Comparison of ENCODE assay signal across 30 mouse cellular contexts in the genomic region with DNA sequence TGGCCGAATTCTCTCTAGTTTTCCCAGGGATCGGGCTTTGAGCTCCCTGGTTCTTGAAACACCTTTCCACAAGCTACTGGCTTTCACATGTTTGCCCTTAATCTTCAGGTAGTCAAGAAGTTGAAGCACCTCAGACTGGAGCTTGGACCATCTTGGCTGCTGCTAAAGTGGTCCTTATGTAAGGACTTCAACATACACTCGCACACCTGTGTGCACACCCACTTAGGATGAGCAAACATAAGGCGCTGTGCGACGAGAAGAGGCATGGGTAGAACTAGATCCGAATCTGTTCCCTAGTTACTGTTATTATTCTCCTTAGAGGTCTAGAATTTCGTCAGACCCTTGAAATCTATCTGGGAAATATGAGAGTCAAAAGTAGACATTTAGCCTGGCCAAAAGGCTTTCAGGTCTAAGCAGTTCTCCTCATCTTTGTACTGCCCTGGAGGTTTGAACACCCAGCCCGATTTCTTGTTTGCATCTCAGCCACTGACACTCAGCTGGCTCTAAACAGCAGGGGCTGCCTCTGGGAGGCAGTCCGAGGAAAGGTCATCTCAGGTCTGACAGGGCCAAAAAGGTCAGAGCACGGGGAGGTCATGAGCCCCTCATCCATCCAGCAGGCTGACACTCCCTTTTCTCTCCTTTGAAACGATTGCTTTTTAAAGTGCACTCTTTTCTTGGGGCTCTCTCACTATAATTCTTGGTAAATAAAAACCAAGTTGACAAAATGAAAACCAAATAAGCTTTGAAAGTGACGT. TPM values are rescaled to one million over a fixed set of nuclear protein-coding genes. Genes with fewer than 3 reads are reported as not detected.
DNase-seq lines count a peak whose midpoint lies in the region; ATAC-seq lines count a peak whose summit lies in the region.
"Had no signal": no experiment of that assay in that cellular context is flagged by ENCODE, and none has a peak within 500 bp of the region (broad histone marks: within the 10 kb centered on the region; RNA-seq: fewer than 3 reads in every experiment).

No protein-coding gene starts in this region.

- WGBS in lung, embryonic 15.5 days = 46% methylated on average over 13 of the region's 13 CpGs
- 67% methylated on average over 13 of the region's 13 CpGs for WGBS in forebrain, embryonic 13.5 days
- whole genome bisulfite sequencing in forebrain, embryonic 12.5 days = 65% methylated on average over 13 of the region's 13 CpGs

- peaks cover 21% of the 10 kb centered on the region for H3K4me1 ChIP-seq in lung, embryonic 15.5 days
- peaks cover 13% of the 10 kb centered on the region for H3K4me1 ChIP-seq in forebrain, embryonic 13.5 days
- peaks cover 6% of the 10 kb centered on the region for H3K4me1 ChIP-seq in forebrain, embryonic 12.5 days
- H3K4me1 ChIP-seq: liver, embryonic 12.5 days; neural tube, embryonic 15.5 days had no signal

- H3K27ac ChIP-seq in lung, embryonic 15.5 days = peak overlapping the region; percentile 78
- H3K27ac ChIP-seq in forebrain, embryonic 13.5 days = no peak overlapping the region
- no peak overlapping the region for H3K27ac ChIP-seq in forebrain, embryonic 12.5 days
- H3K27ac ChIP-seq: embryonic facial prominence, embryonic 15.5 days; intestine, embryonic 15.5 days; kidney, postnatal 0 days; liver, embryonic 12.5 days; midbrain, embryonic 13.5 days; neural tube, embryonic 15.5 days; stomach, embryonic 15.5 days had no signal

- H3K27me3 ChIP-seq in lung, embryonic 15.5 days = no peaks in the 10 kb centered on the region
- H3K27me3 ChIP-seq in forebrain, embryonic 13.5 days = no peaks in the 10 kb centered on the region
- H3K27me3 ChIP-seq in forebrain, embryonic 12.5 days = no peaks in the 10 kb centered on the region
- H3K27me3 ChIP-seq: CH12.LX; embryonic facial prominence, embryonic 15.5 days; heart, embryonic 12.5 days; intestine, embryonic 15.5 days; liver, embryonic 12.5 days; midbrain, embryonic 13.5 days; neural tube, embryonic 15.5 days; stomach, embryonic 15.5 days had no signal

- H3K4me2 ChIP-seq in lung, embryonic 15.5 days = no peak overlapping the region
- H3K4me2 ChIP-seq in forebrain, embryonic 13.5 days = no peak overlapping the region
- no peak overlapping the region for H3K4me2 ChIP-seq in forebrain, embryonic 12.5 days
- H3K4me2 ChIP-seq: embryonic facial prominence, embryonic 15.5 days; heart, embryonic 12.5 days; intestine, embryonic 15.5 days; liver, embryonic 12.5 days; midbrain, embryonic 13.5 days; neural tube, embryonic 15.5 days; stomach, embryonic 15.5 days had no signal

- peak; percentile 84 for DNase-seq in embryo, embryonic 10 days (ENCODE audit: low spot score)
- no peak for DNase-seq in embryo, embryonic 11 days
- peak; percentile 72 for DNase-seq in embryo, embryonic 10.5 days (ENCODE audit: low spot score)
- DNase-seq in lung, postnatal 36 days = peak; percentile 63
- DNase-seq: adrenal gland, adult 2 months; cerebellum, adult 2 months; cerebellum, postnatal 25 days; gastrocnemius, postnatal 14 days; kidney, adult 2 months; layer of hippocampus, postnatal 36 days; left cerebral cortex, postnatal 4 days; liver, postnatal 0 days; right cerebral cortex, postnatal 25 days; thymus, postnatal 14 days had no signal

- H3K4me3 ChIP-seq in lung, embryonic 15.5 days = no peak overlapping the region
- no peak overlapping the region for H3K4me3 ChIP-seq in forebrain, embryonic 13.5 days
- no peak overlapping the region for H3K4me3 ChIP-seq in forebrain, embryonic 12.5 days (replicated peaks)
- H3K4me3 ChIP-seq: embryonic facial prominence, embryonic 15.5 days; heart, embryonic 12.5 days; intestine, embryonic 15.5 days; liver, embryonic 12.5 days; megakaryocyte, embryonic 14.5 days; midbrain, embryonic 13.5 days; neural tube, embryonic 15.5 days; stomach, embryonic 15.5 days had no signal

- H3K36me3 ChIP-seq in lung, embryonic 15.5 days = no peaks in the 10 kb centered on the region
- no peaks in the 10 kb centered on the region for H3K36me3 ChIP-seq in forebrain, embryonic 13.5 days (ENCODE audit: poor library complexity, severe bottlenecking)
- H3K36me3 ChIP-seq in forebrain, embryonic 12.5 days (replicated peaks) = no peaks in the 10 kb centered on the region
- H3K36me3 ChIP-seq: embryonic facial prominence, embryonic 15.5 days; heart, embryonic 12.5 days; intestine, embryonic 15.5 days; liver, embryonic 12.5 days; midbrain, embryonic 13.5 days; neural tube, embryonic 15.5 days; stomach, embryonic 15.5 days had no signal

- H3K9ac ChIP-seq in lung, embryonic 15.5 days = no peak overlapping the region
- H3K9ac ChIP-seq in forebrain, embryonic 13.5 days = no peak overlapping the region
- H3K9ac ChIP-seq in forebrain, embryonic 12.5 days = no peak overlapping the region
- H3K9ac ChIP-seq: embryonic facial prominence, embryonic 15.5 days; heart, embryonic 12.5 days; intestine, embryonic 15.5 days; liver, embryonic 12.5 days; liver, postnatal 0 days; midbrain, embryonic 13.5 days; neural tube, embryonic 15.5 days; stomach, embryonic 15.5 days had no signal

- no peaks in the 10 kb centered on the region for H3K9me3 ChIP-seq in lung, embryonic 15.5 days
- H3K9me3 ChIP-seq in forebrain, embryonic 13.5 days (replicated peaks) = no peaks in the 10 kb centered on the region
- no peaks in the 10 kb centered on the region for H3K9me3 ChIP-seq in forebrain, embryonic 12.5 days
- H3K9me3 ChIP-seq: embryonic facial prominence, embryonic 15.5 days; heart, embryonic 12.5 days; intestine, embryonic 15.5 days; liver, embryonic 12.5 days; megakaryocyte, embryonic 14.5 days; midbrain, embryonic 13.5 days; neural tube, embryonic 15.5 days; stomach, embryonic 15.5 days had no signal

- peak; percentile 85 for ATAC-seq in lung, embryonic 15.5 days (ENCODE audit: borderline replicate concordance, extremely low read depth, low FRiP score, low TSS enrichment)
- no peak for ATAC-seq in forebrain, embryonic 13.5 days
- no peak for ATAC-seq in forebrain, embryonic 12.5 days (ENCODE audit: low FRiP score)
- ATAC-seq: activated CD4-positive, CD25-positive, alpha-beta regulatory T cell, adult 4 months; forebrain, embryonic 14.5 days; hindbrain, embryonic 16.5 days; liver, embryonic 12.5 days; liver, postnatal 0 days; midbrain, embryonic 13.5 days had no signal

RNA-seq across cellular contexts. Expression of a gene that starts 46.0 kb away (rescaled TPM):
- polyA plus RNA-seq in lung, embryonic 15.5 days (2015; fragmentation: Nextera tagmentation; extraction: Ambion mirVana) = 150 and 154 TPM in 2 replicates
- polyA plus RNA-seq in forebrain, embryonic 13.5 days (2015; fragmentation: Nextera tagmentation; extraction: Ambion mirVana) = 23.0 TPM in 2 replicates
- 29.1 and 31.5 TPM in 2 replicates for polyA plus RNA-seq in forebrain, embryonic 12.5 days (2016; fragmentation: Nextera tagmentation; extraction: Ambion mirVana)
